Mouse (Mus musculus): ENCODE measurements around the gene Lsp1.

Gene Lsp1

GRCm38 (mm10) chr7:142500032-142500431 lies 39.4 kb downstream of the Lsp1 start:
- no peak for DNase-seq (ENCODE audit: extremely low read depth, low read depth, low spot score)

- DNase-seq (ENCODE audit: extremely low read depth, low read depth, low spot score): no peak
These were observed 42.6 kb downstream of the Lsp1 start for GRCm38 (mm10) chr7:142503206-142503605.

GRCm38 (mm10) chr7:142505942-142506341 lies 45.3 kb downstream of the Lsp1 start:
- DNase-seq (ENCODE audit: extremely low read depth, low read depth, low spot score): no peak

GRCm38 (mm10) chr7:142506501-142506900 lies 45.9 kb downstream of the Lsp1 start:
- no peak for DNase-seq (ENCODE audit: extremely low read depth, low read depth, low spot score)

GRCm38 (mm10) chr7:142507453-142507852 lies 46.8 kb downstream of the Lsp1 start:
- DNase-seq (ENCODE audit: extremely low read depth, low read depth, low spot score): no peak

- peak; percentile 47 for DNase-seq (ENCODE audit: extremely low read depth, low read depth, low spot score)
These were observed 48.9 kb downstream of the Lsp1 start for GRCm38 (mm10) chr7:142509518-142509917.

GRCm38 (mm10) chr7:142510021-142510777 lies 49.6 kb downstream of the Lsp1 start:
- DNase-seq (ENCODE audit: extremely low read depth, low read depth, low spot score): no peak

GRCm38 (mm10) chr7:142514048-142514447 lies 53.4 kb downstream of the Lsp1 start:
- DNase-seq (ENCODE audit: extremely low read depth, low read depth, low spot score): no peak

- DNase-seq (ENCODE audit: extremely low read depth, low read depth, low spot score): no peak
These were observed 55.8 kb downstream of the Lsp1 start for GRCm38 (mm10) chr7:142516221-142516978.

GRCm38 (mm10) chr7:142517531-142517930 lies 56.9 kb downstream of the Lsp1 start:
- DNase-seq (ENCODE audit: extremely low read depth, low read depth, low spot score): no peak

GRCm38 (mm10) chr7:142520331-142520730 lies 59.7 kb downstream of the Lsp1 start:
- DNase-seq (ENCODE audit: extremely low read depth, low read depth, low spot score): no peak

GRCm38 (mm10) chr7:142522352-142522751 lies 61.7 kb downstream of the Lsp1 start:
- no peak for DNase-seq (ENCODE audit: extremely low read depth, low read depth, low spot score)

GRCm38 (mm10) chr7:142523200-142523990 lies 62.8 kb downstream of the Lsp1 start:
- no peak for DNase-seq (ENCODE audit: extremely low read depth, low read depth, low spot score)

- no peak for DNase-seq (ENCODE audit: extremely low read depth, low read depth, low spot score)
These were observed 65.0 kb downstream of the Lsp1 start for GRCm38 (mm10) chr7:142525342-142526178.

GRCm38 (mm10) chr7:142529350-142529749 lies 68.7 kb downstream of the Lsp1 start:
- no peak for DNase-seq (ENCODE audit: extremely low read depth, low read depth, low spot score)

GRCm38 (mm10) chr7:142531973-142532521 lies 71.4 kb downstream of the Lsp1 start:
- no peak for DNase-seq (ENCODE audit: extremely low read depth, low read depth, low spot score)

- DNase-seq (ENCODE audit: extremely low read depth, low read depth, low spot score): no peak
These were observed 72.1 kb downstream of the Lsp1 start, which contains the start of gene Mrpl23 for GRCm38 (mm10) chr7:142532671-142533058. Gene Mrpl23 (plus strand): TSS chr7:142532686.

GRCm38 (mm10) chr7:142533059-142533855 lies 72.6 kb downstream of the Lsp1 start:
- no peak for DNase-seq (ENCODE audit: extremely low read depth, low read depth, low spot score)

GRCm38 (mm10) chr7:142535116-142535515 lies 74.5 kb downstream of the Lsp1 start:
- DNase-seq (ENCODE audit: extremely low read depth, low read depth, low spot score): no peak
